Mouse (Mus musculus) ES-Bruce4 (cell line): ENCODE results near the gene Olfr1441. TPM values are rescaled to one million over a fixed set of nuclear protein-coding genes. Genes with fewer than 3 reads are reported as not detected.

Experiments
- H3K27ac ChIP-seq: 2 replicates; pipeline ENCODE4 v1.5.1; 2012; ENCODE audit warnings: low read length, inconsistent platforms; ENCODE audit not compliant: insufficient read depth
- H3K27me3 ChIP-seq: 2 replicates; pipeline ENCODE4 v1.6.1; 2012; ENCODE audit warnings: mild to moderate bottlenecking, low read length, inconsistent platforms; ENCODE audit not compliant: control insufficient read depth, poor library complexity, insufficient read depth, severe bottlenecking
- H3K36me3 ChIP-seq: 2 replicates; pipeline ENCODE4 v1.6.1; 2012; ENCODE audit warnings: inconsistent platforms, mild to moderate bottlenecking, low read length, moderate library complexity; ENCODE audit not compliant: control insufficient read depth, poor library complexity, insufficient read depth, severe bottlenecking
- H3K4me1 ChIP-seq: one replicate; pipeline ENCODE4 v1.8.1; 2011; ENCODE audit warnings: low read length; ENCODE audit not compliant: control insufficient read depth, insufficient read depth
- H3K4me3 ChIP-seq: 2 replicates; pipeline ENCODE4 v1.5.1; 2011; ENCODE audit warnings: low read depth, mild to moderate bottlenecking, low read length
- H3K9ac ChIP-seq: 2 replicates; pipeline ENCODE4 v1.6.1; 2012; ENCODE audit warnings: low read depth, mild to moderate bottlenecking, inconsistent platforms; ENCODE audit not compliant: poor library complexity, severe bottlenecking
- H3K9me3 ChIP-seq: replicated peaks from 2 replicates; pipeline ENCODE4 v1.6.1; 2012; ENCODE audit warnings: mild to moderate bottlenecking, low read length, inconsistent platforms; ENCODE audit not compliant: control insufficient read depth, poor library complexity, insufficient read depth, severe bottlenecking
- CTCF ChIP-seq: IDR thresholded peaks from one replicate; pipeline ENCODE4 v1.8.1; 2011; ENCODE audit warnings: low read depth, low read length
- EP300 ChIP-seq: IDR thresholded peaks from 2 replicates; pipeline ENCODE4 v1.6.1; 2011; ENCODE audit warnings: low read depth, low read length; ENCODE audit not compliant: insufficient read depth
- POLR2A ChIP-seq: IDR thresholded peaks from one replicate; pipeline ENCODE4 v1.8.1; 2011; ENCODE audit warnings: low read length; ENCODE audit not compliant: insufficient read depth
- polyA plus RNA-seq: library from polyadenylated mRNA; stranded (reverse); fragments of >200 nt; gene quantifications from 2 replicates; pipeline ENCODE4 v1.2.4, GENCODE M21; 2011; ENCODE audit warnings: low read depth; ENCODE audit not compliant: missing spikeins, insufficient read depth, insufficient read length

Olfr1441 gene
- polyA plus RNA-seq, 1 experiment, result 0.46 TPM

DNA sequence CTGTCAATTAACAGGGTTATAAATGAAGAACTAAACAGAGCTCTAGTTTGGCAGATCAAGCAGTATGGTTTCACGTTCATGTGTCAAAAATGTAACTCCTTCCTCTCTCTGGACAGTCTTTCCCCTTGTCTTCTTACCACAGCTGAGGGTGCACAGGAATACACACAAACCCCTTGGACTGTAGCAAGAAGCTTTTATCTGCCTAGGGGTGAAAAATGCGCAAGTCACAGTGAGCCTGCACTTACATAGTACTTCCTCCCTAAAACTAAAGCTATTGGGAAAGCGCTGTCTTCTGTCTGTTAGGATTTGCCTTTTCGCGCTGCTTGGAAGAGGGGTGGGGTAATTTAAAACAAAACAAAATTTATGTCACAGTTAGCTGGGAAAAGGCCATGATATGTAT, 46.9 kb downstream of the Olfr1441 start:
- peaks cover 3% of the 10 kb centered on the region; the same call in 1 of the 2 replicates for H3K9me3 ChIP-seq
- no peaks in the 10 kb centered on the region for H3K36me3 ChIP-seq
- H3K4me1 ChIP-seq, result peaks cover 1% of the 10 kb centered on the region
- no peak overlapping the region for H3K9ac ChIP-seq
- TF ChIP-seq POLR2A (no peak), CTCF (no peak), EP300 (no peak)
- H3K4me3 ChIP-seq, result no peak overlapping the region
- 0 out of 2 replicates have a peak overlapping the region, but pooled peaks have one; percentile 20 for H3K27ac ChIP-seq
- H3K27me3 ChIP-seq, result no peaks in the 10 kb centered on the region

DNA sequence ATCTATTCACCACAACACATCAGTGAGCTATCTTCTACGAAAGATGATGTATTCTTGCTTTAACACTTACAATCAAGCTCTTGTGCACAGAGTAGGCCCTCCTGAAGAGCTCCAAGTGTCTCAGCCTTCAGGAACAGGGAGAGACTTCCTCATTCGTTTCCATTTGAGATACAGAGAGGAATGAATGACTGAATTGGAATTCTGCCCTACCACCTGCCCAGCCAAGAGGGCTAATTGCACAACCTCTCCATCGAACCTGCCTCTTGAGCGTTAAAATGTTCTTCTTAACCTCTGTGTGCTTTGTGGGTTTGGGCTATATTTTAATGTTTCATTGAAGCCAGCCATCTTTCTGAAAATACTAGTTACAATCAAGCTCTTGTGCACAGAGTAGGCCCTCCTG, 47.4 kb downstream of the Olfr1441 start:
- H3K4me1 ChIP-seq, result peaks cover 1% of the 10 kb centered on the region
- no peaks in the 10 kb centered on the region for H3K36me3 ChIP-seq
- H3K9me3 ChIP-seq, result peaks cover 3% of the 10 kb centered on the region; the same call in 1 of the 2 replicates
- no peaks in the 10 kb centered on the region for H3K27me3 ChIP-seq
- H3K9ac ChIP-seq, result no peak overlapping the region
- TF ChIP-seq EP300, result no peak
- H3K27ac ChIP-seq, result no peak overlapping the region
- H3K4me3 ChIP-seq, result no peak overlapping the region

DNA sequence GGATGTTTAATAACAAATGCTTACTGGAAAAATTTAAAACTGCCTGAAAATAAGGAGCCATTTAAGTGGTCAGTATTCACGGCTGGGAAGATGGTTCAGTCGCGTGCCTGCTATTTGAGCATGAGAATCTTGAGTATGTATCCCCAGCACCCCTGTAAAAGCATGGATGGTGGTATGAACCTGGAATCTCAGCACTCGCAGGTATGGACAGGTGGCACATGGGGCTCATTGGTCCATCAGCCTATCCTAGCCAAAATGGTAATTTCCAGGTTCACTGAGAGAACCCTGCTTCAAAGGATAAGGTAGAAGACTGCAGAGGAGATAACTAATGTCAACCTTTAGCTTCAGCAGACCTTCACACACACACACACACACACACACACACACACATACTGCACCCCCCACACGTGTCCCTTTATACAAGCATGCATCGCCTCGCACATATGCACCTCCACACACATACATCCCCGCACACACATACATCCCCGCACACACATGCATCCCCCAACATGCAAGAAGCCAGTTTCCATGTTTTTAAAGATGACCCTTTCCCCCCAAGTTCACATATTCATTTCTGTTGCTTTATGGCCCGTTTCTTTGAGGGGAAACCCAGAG, 48.4 kb downstream of the Olfr1441 start:
- peaks cover 3% of the 10 kb centered on the region; the same call in 1 of the 2 replicates for H3K9me3 ChIP-seq
- no peak for TF ChIP-seq EP300
- no peak for TF ChIP-seq POLR2A
- TF ChIP-seq CTCF, result no peak
- H3K27ac ChIP-seq, result no peak overlapping the region
- no peak overlapping the region for H3K9ac ChIP-seq
- no peaks in the 10 kb centered on the region for H3K36me3 ChIP-seq
- H3K4me3 ChIP-seq, result no peak overlapping the region
- H3K27me3 ChIP-seq, result no peaks in the 10 kb centered on the region
- H3K4me1 ChIP-seq, result peaks cover 1% of the 10 kb centered on the region

- H3K4me3 ChIP-seq, result no peak overlapping the region
- no peak overlapping the region for H3K9ac ChIP-seq
- H3K4me1 ChIP-seq, result peaks cover 1% of the 10 kb centered on the region
- no peaks in the 10 kb centered on the region for H3K36me3 ChIP-seq
- TF ChIP-seq CTCF, result peak; percentile 60
- TF ChIP-seq POLR2A, result no peak
- no peaks in the 10 kb centered on the region for H3K27me3 ChIP-seq
- H3K27ac ChIP-seq, result no peak overlapping the region
- H3K9me3 ChIP-seq, result peaks cover 3% of the 10 kb centered on the region; the same call in 1 of the 2 replicates
Measured at GRCm38 (mm10) chr19:12466204-12466603, 49.0 kb downstream of the Olfr1441 start.

GRCm38 (mm10) chr19:12467436-12467835, 50.2 kb downstream of the Olfr1441 start:
- Histone ChIP-seq H3K9ac (no peak overlapping the region), H3K9me3 (no peaks in the 10 kb centered on the region), H3K4me3 (no peak overlapping the region), H3K27me3 (no peaks in the 10 kb centered on the region), H3K36me3 (no peaks in the 10 kb centered on the region), H3K4me1 (peaks cover 1% of the 10 kb centered on the region), H3K27ac (no peak overlapping the region)
- TF ChIP-seq POLR2A (no peak), CTCF (no peak), EP300 (no peak)

DNA sequence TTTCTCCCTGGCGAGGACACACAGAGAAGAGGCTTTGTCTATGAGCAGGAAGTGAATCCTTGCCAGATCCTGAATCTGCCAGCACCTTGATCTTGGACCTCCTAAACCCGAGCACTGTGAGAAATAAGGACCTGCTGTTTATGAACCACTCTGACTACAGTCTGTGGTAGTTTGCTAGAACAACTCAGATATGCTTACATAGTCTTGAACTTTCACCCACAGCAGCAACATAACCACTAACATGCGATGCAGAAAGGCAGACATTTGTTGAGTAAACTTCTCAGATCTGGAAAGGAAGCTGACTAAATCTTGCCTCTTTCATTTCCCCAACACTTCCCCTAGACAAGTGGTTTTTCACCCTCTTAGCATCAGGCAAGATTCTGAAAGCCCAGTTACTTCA, 54.6 kb downstream of the Olfr1441 start:
- no peak overlapping the region for H3K9ac ChIP-seq
- no peaks in the 10 kb centered on the region for H3K9me3 ChIP-seq
- H3K4me3 ChIP-seq, result no peak overlapping the region
- no peaks in the 10 kb centered on the region for H3K4me1 ChIP-seq
- H3K27me3 ChIP-seq, result no peaks in the 10 kb centered on the region
- TF ChIP-seq POLR2A (no peak), CTCF (no peak), EP300 (no peak)
- no peak overlapping the region for H3K27ac ChIP-seq
- no peaks in the 10 kb centered on the region for H3K36me3 ChIP-seq
